Mouse (Mus musculus): ENCODE measurements around the gene Nhlrc4.

- no peak for TF ChIP-seq POLR2A (IDR thresholded peaks at IDR 0.05; ENCODE audit: insufficient read depth, low read depth, low read length)
- TF ChIP-seq EP300 (IDR thresholded peaks at IDR 0.05; ENCODE audit: insufficient read depth, low read depth, low read length) = no peak
- TF ChIP-seq CTCF (IDR thresholded peaks at IDR 0.05) = no peak
These were observed 38.2 kb upstream of the Nhlrc4 start for GRCm38 (mm10) chr17:25982913-25983312.
